Comparison of ENCODE assay signal across 24 mouse cellular contexts in the genomic region with DNA sequence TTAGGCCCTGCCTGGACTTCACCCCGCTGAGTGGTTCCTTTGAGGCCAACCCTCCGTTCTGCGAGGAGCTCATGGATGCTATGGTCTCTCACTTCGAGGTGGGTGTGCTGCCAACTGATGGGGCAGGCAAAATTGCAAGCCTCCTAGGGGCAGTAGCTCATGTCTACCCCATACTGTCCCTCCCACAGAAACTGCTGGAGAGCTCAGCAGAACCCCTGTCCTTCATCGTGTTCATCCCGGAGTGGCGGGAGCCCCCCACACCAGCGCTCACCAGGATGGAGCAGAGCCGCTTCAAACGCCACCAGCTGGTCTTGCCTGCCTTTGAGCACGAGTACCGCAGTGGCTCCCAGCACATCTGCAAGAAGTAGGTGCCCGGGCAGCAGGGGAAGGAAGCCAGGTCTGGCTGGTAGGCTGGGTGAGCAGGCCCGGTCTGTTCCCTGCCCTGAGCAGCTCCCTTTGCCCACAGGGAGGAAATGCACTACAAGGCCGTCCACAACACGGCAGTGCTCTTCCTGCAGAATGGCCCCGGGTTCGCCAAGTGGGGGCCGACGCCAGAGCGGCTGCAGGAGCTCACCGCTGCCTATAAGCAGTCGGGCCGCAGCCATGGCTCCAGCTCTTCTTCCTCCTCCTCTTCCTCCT. TPM values are rescaled to one million over a fixed set of nuclear protein-coding genes. Genes with fewer than 3 reads are reported as not detected.
DNase-seq lines count a peak whose midpoint lies in the region; ATAC-seq and TF ChIP-seq lines count a peak whose summit lies in the region.
"Had no signal": no experiment of that assay in that cellular context is flagged by ENCODE, and none has a peak within 500 bp of the region (broad histone marks: within the 10 kb centered on the region; RNA-seq: fewer than 3 reads in every experiment).

No protein-coding gene starts in this region.

- peaks cover 100% of the 10 kb centered on the region for H3K36me3 ChIP-seq in neural tube, embryonic 12.5 days
- H3K36me3 ChIP-seq in intestine, embryonic 16.5 days (ENCODE audit: control insufficient read depth, insufficient read depth, low read length) = peaks cover 65% of the 10 kb centered on the region
- peaks cover 80% of the 10 kb centered on the region for H3K36me3 ChIP-seq in stomach, postnatal 0 days (ENCODE audit: control insufficient read depth, insufficient read depth, low read length)
- peaks cover 100% of the 10 kb centered on the region for H3K36me3 ChIP-seq in forebrain, embryonic 10.5 days (replicated peaks)

- no peak overlapping the region for H3K4me2 ChIP-seq in neural tube, embryonic 12.5 days (replicated peaks)
- no peak overlapping the region for H3K4me2 ChIP-seq in intestine, embryonic 16.5 days (ENCODE audit: low read depth, low read length)
- H3K4me2 ChIP-seq in stomach, postnatal 0 days (replicated peaks; ENCODE audit: low read depth) = no peak overlapping the region
- H3K4me2 ChIP-seq: embryonic facial prominence, embryonic 12.5 days; forebrain, embryonic 12.5 days; heart, embryonic 11.5 days; heart, embryonic 15.5 days; hindbrain, embryonic 13.5 days had no signal

- no peak overlapping the region for H3K4me3 ChIP-seq in neural tube, embryonic 12.5 days
- H3K4me3 ChIP-seq in intestine, embryonic 16.5 days (ENCODE audit: low read length) = no peak overlapping the region
- H3K4me3 ChIP-seq in stomach, postnatal 0 days (ENCODE audit: low read depth, low read length) = no peak overlapping the region
- H3K4me3 ChIP-seq in forebrain, embryonic 10.5 days = no peak overlapping the region
- H3K4me3 ChIP-seq: embryonic facial prominence, embryonic 12.5 days; forebrain, embryonic 12.5 days; heart, adult 2 months; heart, embryonic 15.5 days; hindbrain, embryonic 13.5 days had no signal

- H3K27me3 ChIP-seq in neural tube, embryonic 12.5 days (replicated peaks) = no peaks in the 10 kb centered on the region
- H3K27me3 ChIP-seq in intestine, embryonic 16.5 days (replicated peaks; ENCODE audit: control insufficient read depth, insufficient read depth, low read length) = no peaks in the 10 kb centered on the region
- H3K27me3 ChIP-seq in stomach, postnatal 0 days (ENCODE audit: control insufficient read depth, insufficient read depth, low read length) = no peaks in the 10 kb centered on the region
- H3K27me3 ChIP-seq in forebrain, embryonic 10.5 days (ENCODE audit: poor library complexity, severe bottlenecking) = no peaks in the 10 kb centered on the region
- H3K27me3 ChIP-seq: embryonic facial prominence, embryonic 12.5 days; forebrain, embryonic 12.5 days; heart, embryonic 15.5 days; hindbrain, embryonic 13.5 days had no signal

- TF ChIP-seq CTCF in stomach, postnatal 0 days (IDR thresholded peaks at IDR 0.05; ENCODE audit: low read depth) = no peak

- no peak for ATAC-seq in neural tube, embryonic 12.5 days (ENCODE audit: low FRiP score, low read depth)
- ATAC-seq in intestine, embryonic 16.5 days = peak; percentile 3; the same call in 1 of the 2 replicates
- no peak; the same call in 1 of the 2 replicates for ATAC-seq in stomach, postnatal 0 days (ENCODE audit: low FRiP score, low TSS enrichment)
- ATAC-seq: forebrain, embryonic 16.5 days; hindbrain, postnatal 0 days had no signal

- 91% methylated on average over 24 of the region's 24 CpGs for WGBS in neural tube, embryonic 12.5 days
- WGBS in intestine, embryonic 16.5 days = 87% methylated on average over 24 of the region's 24 CpGs
- 86% methylated on average over 24 of the region's 24 CpGs for WGBS in stomach, postnatal 0 days
- WGBS in forebrain, embryonic 10.5 days = 93% methylated on average over 24 of the region's 24 CpGs

- H3K9me3 ChIP-seq in neural tube, embryonic 12.5 days = no peaks in the 10 kb centered on the region
- no peaks in the 10 kb centered on the region for H3K9me3 ChIP-seq in intestine, embryonic 16.5 days (ENCODE audit: control insufficient read depth, low read length)
- no peaks in the 10 kb centered on the region for H3K9me3 ChIP-seq in stomach, postnatal 0 days (ENCODE audit: control insufficient read depth, low read length)
- H3K9me3 ChIP-seq in forebrain, embryonic 10.5 days = no peaks in the 10 kb centered on the region
- H3K9me3 ChIP-seq: embryonic facial prominence, embryonic 12.5 days; forebrain, embryonic 12.5 days; G1E; heart, embryonic 15.5 days; hindbrain, embryonic 13.5 days had no signal

- DNase-seq in heart, adult 11 months = peak; percentile 93
- DNase-seq in heart, adult 18-20 months = no peak
- no peak for DNase-seq in neural tube, embryonic 10.5 days (ENCODE audit: extremely low spot score, low spot score)
- DNase-seq in stomach, postnatal 0 days (ENCODE audit: low spot score) = no peak
- DNase-seq in c-Kit-positive CD71-positive TER-119-positive erythroid progenitor cells, embryonic 14.5 days (ENCODE audit: low spot score) = no peak
- DNase-seq in forebrain, embryonic 10.5 days (ENCODE audit: extremely low spot score, low spot score) = no peak
- DNase-seq: adrenal gland, adult 8-10 months; adrenal gland, postnatal 36 days; cerebellum, adult 2 months; gastrocnemius, postnatal 25 days; heart, adult 2 months; heart, postnatal 14 days had no signal

- 0 out of 2 replicates have a peak overlapping the region, but pooled peaks have one; percentile 4 for H3K27ac ChIP-seq in neural tube, embryonic 12.5 days
- peak overlapping the region; percentile 47 for H3K27ac ChIP-seq in intestine, embryonic 16.5 days (ENCODE audit: low read length)
- H3K27ac ChIP-seq in stomach, postnatal 0 days (replicated peaks) = 0 out of 2 replicates have a peak overlapping the region, but pooled peaks have one; percentile 13
- no peak overlapping the region for H3K27ac ChIP-seq in forebrain, embryonic 10.5 days
- H3K27ac ChIP-seq: embryonic facial prominence, embryonic 12.5 days; forebrain, embryonic 12.5 days; heart, adult 2 months; heart, embryonic 15.5 days; hindbrain, embryonic 13.5 days; hindbrain, postnatal 0 days had no signal

- 0 out of 2 replicates have a peak overlapping the region, but pooled peaks have one; percentile 13 for H3K9ac ChIP-seq in neural tube, embryonic 12.5 days
- H3K9ac ChIP-seq in intestine, embryonic 16.5 days (ENCODE audit: low read depth, low read length) = no peak overlapping the region
- no peak overlapping the region for H3K9ac ChIP-seq in stomach, postnatal 0 days (ENCODE audit: low read length)
- H3K9ac ChIP-seq: embryonic facial prominence, embryonic 12.5 days; forebrain, embryonic 12.5 days; heart, embryonic 15.5 days; hindbrain, embryonic 13.5 days had no signal

- no peak for TF ChIP-seq EP300 in stomach, postnatal 0 days (optimal IDR thresholded peaks at IDR 0.05)

- H3K4me1 ChIP-seq in neural tube, embryonic 12.5 days = no peaks in the 10 kb centered on the region
- peaks cover 24% of the 10 kb centered on the region for H3K4me1 ChIP-seq in intestine, embryonic 16.5 days (ENCODE audit: control insufficient read depth, insufficient read depth, low read length)
- no peaks in the 10 kb centered on the region for H3K4me1 ChIP-seq in stomach, postnatal 0 days (replicated peaks; ENCODE audit: control insufficient read depth, insufficient read depth)
- H3K4me1 ChIP-seq in forebrain, embryonic 10.5 days = no peaks in the 10 kb centered on the region
- H3K4me1 ChIP-seq: embryonic facial prominence, embryonic 12.5 days; forebrain, embryonic 12.5 days had no signal

RNA-seq across cellular contexts. Expression of gene Pcif1, which starts 11.4 kb away (rescaled TPM):
- 10 to 100 TPM; 27.3 to 30.5 TPM for total RNA-seq in heart, adult 18-20 months (2021)
- polyA plus RNA-seq in neural tube, embryonic 12.5 days (2016; fragmentation: Nextera tagmentation; extraction: Ambion mirVana) = 83.4 and 86.4 TPM in 2 replicates
- 57.9 and 64.0 TPM in 2 replicates for polyA plus RNA-seq in intestine, embryonic 16.5 days (2015; fragmentation: Nextera tagmentation; extraction: Ambion mirVana)
- 49.2 and 51.4 TPM in 2 replicates for polyA plus RNA-seq in stomach, postnatal 0 days (2015; fragmentation: Nextera tagmentation; extraction: Ambion mirVana)
- 78.3 and 84.6 TPM in 2 replicates for polyA plus RNA-seq in forebrain, embryonic 10.5 days (2016; fragmentation: Nextera tagmentation; extraction: Ambion mirVana)

RNA-seq across cellular contexts. Expression of gene Zfp335, which starts 21.0 kb away (rescaled TPM):
- total RNA-seq in heart, adult 18-20 months (2021) = 1 to 10 TPM; 6.8 to 7.7 TPM
- polyA plus RNA-seq in neural tube, embryonic 12.5 days (2016; fragmentation: Nextera tagmentation; extraction: Ambion mirVana) = 14.5 and 17.2 TPM in 2 replicates
- 9.6 and 10.5 TPM in 2 replicates for polyA plus RNA-seq in intestine, embryonic 16.5 days (2015; fragmentation: Nextera tagmentation; extraction: Ambion mirVana)
- 3.7 and 4.3 TPM in 2 replicates for polyA plus RNA-seq in stomach, postnatal 0 days (2015; fragmentation: Nextera tagmentation; extraction: Ambion mirVana)
- polyA plus RNA-seq in forebrain, embryonic 10.5 days (2016; fragmentation: Nextera tagmentation; extraction: Ambion mirVana) = 16.0 and 16.6 TPM in 2 replicates

RNA-seq across cellular contexts. Expression of gene Pltp, which starts 33.0 kb away (rescaled TPM):
- 10 to 100 TPM; 37.7 to 39.3 TPM for total RNA-seq in heart, adult 18-20 months (2021)
- polyA plus RNA-seq in neural tube, embryonic 12.5 days (2016; fragmentation: Nextera tagmentation; extraction: Ambion mirVana) = 87.9 and 93.1 TPM in 2 replicates
- polyA plus RNA-seq in intestine, embryonic 16.5 days (2015; fragmentation: Nextera tagmentation; extraction: Ambion mirVana) = 31.4 and 31.5 TPM in 2 replicates
- 42.7 and 44.2 TPM in 2 replicates for polyA plus RNA-seq in stomach, postnatal 0 days (2015; fragmentation: Nextera tagmentation; extraction: Ambion mirVana)
- 36.6 and 40.0 TPM in 2 replicates for polyA plus RNA-seq in forebrain, embryonic 10.5 days (2016; fragmentation: Nextera tagmentation; extraction: Ambion mirVana)
- total RNA-seq: common myeloid progenitor, adult 5-6 weeks; G1E had no signal
- polyA plus RNA-seq: G1E had no signal

RNA-seq across cellular contexts. Expression of gene Mmp9, which starts 50.0 kb away (rescaled TPM):
- total RNA-seq in heart, adult 18-20 months (2021) = 1 to 10 TPM; 1.3 to 1.6 TPM
- polyA plus RNA-seq in neural tube, embryonic 12.5 days (2016; fragmentation: Nextera tagmentation; extraction: Ambion mirVana) = 5.0 TPM in 2 replicates
- 7.6 and 9.3 TPM in 2 replicates for polyA plus RNA-seq in intestine, embryonic 16.5 days (2015; fragmentation: Nextera tagmentation; extraction: Ambion mirVana)
- 0.87 and 1.1 TPM in 2 replicates for polyA plus RNA-seq in stomach, postnatal 0 days (2015; fragmentation: Nextera tagmentation; extraction: Ambion mirVana)
- 0.45 TPM in 1 of 2 replicates, not detected in the other for polyA plus RNA-seq in forebrain, embryonic 10.5 days (2016; fragmentation: Nextera tagmentation; extraction: Ambion mirVana)

RNA-seq across cellular contexts. Expression of gene Neurl2, which starts 57.3 kb away (rescaled TPM):
- total RNA-seq in heart, adult 18-20 months (2021) = 10 to 100 TPM; 50.5 to 55.8 TPM
- polyA plus RNA-seq in neural tube, embryonic 12.5 days (2016; fragmentation: Nextera tagmentation; extraction: Ambion mirVana) = 4.5 and 5.6 TPM in 2 replicates
- polyA plus RNA-seq in intestine, embryonic 16.5 days (2015; fragmentation: Nextera tagmentation; extraction: Ambion mirVana) = 6.1 and 7.5 TPM in 2 replicates
- 4.6 and 5.3 TPM in 2 replicates for polyA plus RNA-seq in stomach, postnatal 0 days (2015; fragmentation: Nextera tagmentation; extraction: Ambion mirVana)
- 3.9 and 4.5 TPM in 2 replicates for polyA plus RNA-seq in forebrain, embryonic 10.5 days (2016; fragmentation: Nextera tagmentation; extraction: Ambion mirVana)
- total RNA-seq: hematopoietic stem cell, adult 5-6 weeks had no signal
